Mouse (Mus musculus) lung, adult 18-20 months (tissue): ENCODE data around the gene Tyr.
"Not testable (repeated sequence)": the region's sequence is repeated elsewhere in the genome, so short reads cannot be mapped to it uniquely, and the experiment has no call there.

Experiments used
- DNase-seq, 2 experiments: peaks; one replicate each; pipeline ENCODE4 v3.0.0; 2022; ENCODE audit warnings: mixed read lengths in 2 of 2

Tyr gene

GRCm38 (mm10) chr7:87493412-87493811 is at the start of gene Tyr:
Gene Tyr, minus strand, starts transcription at chr7:87493512.
- no peak for DNase-seq

DNA sequence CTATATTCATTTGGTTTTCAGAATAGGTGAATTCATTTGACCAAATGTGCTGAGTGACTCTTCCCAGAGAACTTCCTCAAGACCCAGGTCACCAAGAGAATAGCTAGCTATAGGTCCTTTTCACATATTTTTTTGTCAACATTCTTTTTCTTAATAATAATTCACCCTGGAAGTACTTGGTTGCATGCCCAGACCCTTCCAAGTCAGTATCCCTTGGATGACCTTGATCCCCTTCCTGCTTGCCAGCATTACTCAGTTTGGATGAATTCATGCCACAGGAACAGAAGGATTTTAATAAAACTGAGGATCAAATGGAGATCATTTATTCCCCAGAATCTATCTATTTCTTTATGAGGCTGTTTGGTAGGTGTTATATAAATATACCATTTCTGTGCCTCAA is 45.7 kb upstream of the Tyr start:
- no peak for DNase-seq

- no peak for DNase-seq
These were observed 891 bp upstream of the Tyr start for GRCm38 (mm10) chr7:87494124-87494682.

DNA sequence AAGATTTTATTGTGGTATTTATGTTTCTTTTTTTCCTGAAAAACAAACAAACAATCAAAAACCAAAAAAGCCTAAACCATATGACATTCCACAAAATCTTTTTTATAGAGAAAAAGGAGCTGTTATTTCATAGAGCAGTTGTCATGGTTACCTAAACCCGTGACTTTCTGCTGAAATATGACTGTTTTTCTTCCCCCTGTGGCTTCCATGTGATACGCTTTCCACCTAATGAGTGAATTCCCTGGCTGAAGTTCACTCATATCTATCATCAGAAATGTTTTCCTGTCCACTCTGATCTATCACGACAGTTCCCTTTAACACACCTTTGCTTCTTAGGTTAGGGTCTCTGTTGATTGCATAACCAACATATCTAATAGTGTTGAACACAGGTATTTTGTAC is 5.3 kb downstream of the Tyr start:
- no peak for DNase-seq

DNA sequence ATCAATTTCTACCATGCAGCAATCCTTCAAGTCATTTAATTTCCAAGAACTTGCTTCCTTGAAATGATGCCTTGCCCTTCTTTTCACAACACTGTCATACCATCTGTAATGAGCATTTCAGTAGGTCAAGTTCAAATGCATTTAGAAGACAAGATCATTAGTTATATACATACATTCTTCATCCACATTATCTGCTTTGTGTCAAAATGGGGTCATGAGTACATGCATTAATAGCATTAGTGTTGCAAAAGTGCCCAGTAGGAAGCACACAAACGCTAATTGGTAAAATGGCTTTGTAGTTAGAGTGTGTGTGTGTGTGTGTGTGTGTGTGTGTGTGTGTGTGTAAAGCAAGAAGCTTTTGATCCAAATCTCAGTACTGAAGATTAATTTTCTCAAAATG is 80.0 kb downstream of the Tyr start:
- no peak for DNase-seq

- DNase-seq: not testable (repeated sequence)
These were observed 81.9 kb downstream of the Tyr start for GRCm38 (mm10) chr7:87411373-87411772.

- no peak for DNase-seq
These were observed 96.3 kb downstream of the Tyr start for GRCm38 (mm10) chr7:87397023-87397422.

GRCm38 (mm10) chr7:87374935-87375334 is 118.4 kb downstream of the Tyr start:
- no peak for DNase-seq
